Mouse (Mus musculus) liver, embryonic 14 days (tissue): Measurements from ENCODE around the gene Acat1. TPM values are rescaled to one million over a fixed set of nuclear protein-coding genes. Genes with fewer than 3 reads are reported as not detected.

Experiments used
- polyA plus RNA-seq: library from polyadenylated mRNA; depleted of rRNA; stranded (reverse); fragments of >200 nt; gene quantifications from 2 replicates; pipeline ENCODE4 v1.2.3, GENCODE M21; 2012; rRNA removed

Acat1 gene
- polyA plus RNA-seq, result 54.2 and 60.5 TPM in 2 replicates

DNA sequence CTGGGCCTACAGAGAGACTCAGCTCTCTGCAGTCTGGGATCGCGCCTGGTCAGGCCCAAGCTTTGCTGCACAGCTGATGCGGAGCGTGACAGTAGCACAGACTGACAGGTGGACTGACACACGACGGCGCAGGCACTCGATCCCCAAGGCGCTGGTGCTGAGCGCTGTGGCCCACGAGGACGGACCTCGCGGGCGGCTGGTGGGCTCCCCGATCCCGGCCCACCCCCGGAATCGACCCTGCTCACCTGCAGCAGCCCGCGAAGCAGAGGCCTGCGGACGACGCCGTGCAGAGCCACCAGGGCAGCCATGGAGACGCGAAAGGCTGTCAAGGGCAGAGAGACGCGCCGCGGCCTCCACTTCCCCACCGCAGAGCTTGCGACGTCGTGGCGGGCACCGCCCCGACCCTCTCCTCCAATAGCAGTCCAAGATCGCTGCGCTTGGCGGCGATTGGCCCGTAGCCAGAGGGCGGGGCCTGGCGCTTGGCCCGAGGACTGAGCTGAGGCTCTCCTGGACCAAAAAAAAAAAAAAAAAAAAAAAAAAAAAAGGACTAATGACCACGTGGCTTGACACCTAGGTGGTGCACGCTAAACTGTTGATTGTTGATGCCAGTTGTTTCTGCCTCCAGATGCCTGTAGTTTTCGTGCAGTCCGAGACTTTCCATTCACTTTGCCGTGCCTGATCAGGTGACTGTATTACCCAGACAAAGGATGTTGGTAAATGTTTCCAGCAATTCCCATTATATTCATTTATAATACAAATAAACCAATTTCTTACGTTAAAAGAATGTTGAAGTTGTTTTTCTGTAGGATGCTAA is at the start of gene Acat1:
TSS of gene Acat1 (minus strand) at position 415 of the 814 bp plus-strand sequence.

DNA sequence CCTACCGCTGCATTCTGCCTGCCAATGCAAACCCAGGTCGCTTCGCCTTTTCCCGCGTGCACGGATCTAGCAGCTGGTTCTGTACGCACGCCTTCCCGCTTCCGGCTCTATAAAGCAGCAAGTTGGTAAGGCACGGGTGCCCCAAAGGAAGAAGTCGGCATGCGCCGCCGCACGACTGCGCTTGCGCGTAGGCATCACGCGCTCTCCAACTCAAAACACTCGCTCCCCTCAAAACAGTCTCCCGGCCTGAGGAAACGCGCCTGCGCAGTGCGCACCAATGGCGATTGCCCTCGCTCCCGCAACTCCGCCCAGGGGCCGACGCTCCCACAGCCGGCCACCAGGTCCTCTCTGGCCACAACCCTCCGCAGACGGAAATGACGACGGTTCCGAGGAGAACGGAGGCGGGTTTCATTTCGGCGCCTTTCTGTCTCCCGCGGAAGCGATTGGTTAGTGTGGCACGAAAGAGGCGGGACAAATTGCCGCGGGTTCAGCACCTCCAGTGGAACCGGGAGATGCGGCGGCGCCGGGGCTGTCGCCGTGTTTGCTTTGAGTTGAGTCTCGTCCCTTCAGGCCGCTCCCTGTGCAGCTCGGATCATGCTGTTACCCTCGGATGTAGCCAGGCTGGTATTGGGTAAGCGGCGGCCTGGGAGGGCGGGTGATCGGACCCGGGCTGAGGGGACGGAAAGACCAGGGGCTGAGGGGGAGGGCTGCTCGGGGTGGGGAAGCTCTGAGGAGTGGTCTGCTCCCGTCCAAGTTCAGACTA is 73.4 kb downstream of the Acat1 start, which contains the start of the genes Atm and Npat:
TSS of gene Atm (minus strand) at position 183 of the 763 bp plus-strand sequence.
TSS of gene Npat (plus strand) at position 490 of the 763 bp plus-strand sequence.

Other genes starting within 250 kb of the Acat1 start
- gene Kdelc2, start 226.4 kb downstream of the Acat1 start, polyA plus RNA-seq, result 1.7 and 1.8 TPM in 2 replicates
- gene 4930550C14Rik, start 208.1 kb downstream of the Acat1 start, polyA plus RNA-seq, result 0.63 and 0.71 TPM in 2 replicates
- gene Atm, start 73.6 kb downstream of the Acat1 start, polyA plus RNA-seq, result 3.1 and 3.4 TPM in 2 replicates
- 5.3 and 6.5 TPM in 2 replicates for gene Npat, start 73.3 kb downstream of the Acat1 start, polyA plus RNA-seq
- gene Cul5, start 59.6 kb upstream of the Acat1 start, polyA plus RNA-seq, result 4.4 and 5.2 TPM in 2 replicates
- 0.29 and 0.38 TPM in 2 replicates for gene Rab39, start 95.8 kb upstream of the Acat1 start, polyA plus RNA-seq
- gene Slc35f2, start 161.2 kb upstream of the Acat1 start, polyA plus RNA-seq, result 0.15 and 0.22 TPM in 2 replicates
- gene Sln, start 239.8 kb upstream of the Acat1 start, polyA plus RNA-seq, result 0.03 and 1.2 TPM in 2 replicates